Mouse (Mus musculus): ENCODE results near the gene Tbc1d30.

GRCm38 (mm10) chr10:121293829-121294228, 57.2 kb downstream of the Tbc1d30 start:
- TF ChIP-seq POLR2A (IDR thresholded peaks at IDR 0.05; ENCODE audit: low read depth, low read length) = no peak
- TF ChIP-seq CTCF (IDR thresholded peaks at IDR 0.05; ENCODE audit: borderline replicate concordance, insufficient read depth, low read length) = no peak

Measured in embryonic fibroblast, embryonic 13.5 days (primary cell).